Mouse (Mus musculus): ENCODE data around the gene Mta3.

- TF ChIP-seq CTCF (IDR thresholded peaks at IDR 0.05; ENCODE audit: borderline replicate concordance, control insufficient read depth, extremely low read depth, insufficient read depth, low read length, poor library complexity), result no peak
- TF ChIP-seq POLR2A (IDR thresholded peaks at IDR 0.05; ENCODE audit: control insufficient read depth, extremely low read depth, insufficient read depth, low read length, poor library complexity), result no peak
Measured at GRCm38 (mm10) chr17:83786418-83786817, 80.5 kb downstream of the Mta3 start.

All from thymus, adult 2 months (tissue).